Mouse (Mus musculus): ENCODE measurements around the gene Blcap. TPM values are rescaled to one million over a fixed set of nuclear protein-coding genes. Genes with fewer than 3 reads are reported as not detected.

Gene Blcap
- polyA plus RNA-seq, 1 experiment from 2014 or later = 49.8 TPM

DNA sequence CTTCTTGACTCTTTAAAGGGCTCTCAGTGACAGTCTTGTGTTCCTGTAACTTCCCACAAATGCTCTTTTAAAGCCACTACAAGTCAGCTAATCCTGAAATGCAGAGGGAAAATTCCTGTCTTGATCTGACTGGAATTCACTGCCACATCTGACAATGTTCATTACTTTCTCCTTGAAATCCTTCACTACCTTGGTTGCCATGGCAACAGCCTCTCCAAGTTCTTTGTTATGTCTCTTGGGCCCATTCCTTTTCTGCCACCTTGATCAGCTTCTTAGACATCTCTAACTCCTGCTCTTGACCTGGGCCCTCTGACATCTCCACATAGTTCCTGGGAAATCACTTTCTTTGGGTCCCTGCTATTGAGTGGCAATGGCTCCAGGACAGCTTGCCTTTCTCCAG, 24.4 kb downstream of the Blcap start:
- Histone ChIP-seq H3K27me3 (ENCODE audit: insufficient read depth, low read length) (no peaks in the 10 kb centered on the region), H3K4me3 (ENCODE audit: low read depth, low read length) (no peak overlapping the region), H3K9me3 (ENCODE audit: low read depth, low read length) (no peaks in the 10 kb centered on the region), H3K27ac (ENCODE audit: low read depth) (no peak overlapping the region), H3K36me3 (ENCODE audit: insufficient read depth) (peaks cover 30% of the 10 kb centered on the region), H3K4me1 (ENCODE audit: insufficient read depth) (no peaks in the 10 kb centered on the region), H3K4me2 (no peak overlapping the region), H3K9ac (no peak overlapping the region)
- DNase-seq (no peak), ATAC-seq (ENCODE audit: insufficient read depth) (no peak)
- no peak for TF ChIP-seq CTCF (IDR thresholded peaks at IDR 0.05; ENCODE audit: low read depth)

DNA sequence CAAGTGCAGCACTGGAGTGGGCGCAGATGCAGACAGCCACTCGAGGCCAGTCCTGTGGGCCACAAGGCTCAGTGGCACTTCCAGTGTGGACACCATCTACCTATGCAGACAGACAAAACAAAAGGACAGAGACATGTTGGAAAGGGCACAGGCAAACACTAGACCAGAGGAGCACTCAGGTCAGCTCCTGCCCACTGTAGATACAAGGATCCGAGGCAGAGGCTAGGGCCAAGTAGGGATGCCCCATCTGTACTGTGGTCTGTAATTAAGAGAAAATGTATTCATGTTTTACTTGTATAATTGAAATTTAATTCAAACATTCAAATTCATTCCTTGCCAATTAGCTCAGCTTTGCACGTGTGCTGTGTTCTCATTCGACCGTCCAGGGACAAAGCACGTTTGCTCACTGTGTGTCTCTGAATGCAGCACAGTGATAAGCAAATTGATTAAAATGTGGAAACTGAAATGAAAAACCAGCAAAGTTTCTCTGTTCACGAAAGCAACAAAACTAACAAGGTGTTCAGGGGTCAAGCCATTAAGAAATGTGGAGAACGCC, 26.7 kb downstream of the Blcap start:
- Histone ChIP-seq H3K27ac (ENCODE audit: low read depth) (no peak overlapping the region), H3K9ac (no peak overlapping the region), H3K9me3 (ENCODE audit: low read depth, low read length) (no peaks in the 10 kb centered on the region), H3K4me3 (ENCODE audit: low read depth, low read length) (no peak overlapping the region), H3K27me3 (ENCODE audit: insufficient read depth, low read length) (no peaks in the 10 kb centered on the region), H3K4me1 (ENCODE audit: insufficient read depth) (0 out of 2 replicates have a peak, but pooled peaks cover 6% of the 10 kb centered on the region), H3K36me3 (ENCODE audit: insufficient read depth) (peaks cover 29% of the 10 kb centered on the region), H3K4me2 (no peak overlapping the region)
- ATAC-seq (ENCODE audit: insufficient read depth) = no peak
- no peak for TF ChIP-seq CTCF (IDR thresholded peaks at IDR 0.05; ENCODE audit: low read depth)
- 79% methylated on average over 9 of the region's 9 CpGs for WGBS
- DNase-seq = no peak

DNA sequence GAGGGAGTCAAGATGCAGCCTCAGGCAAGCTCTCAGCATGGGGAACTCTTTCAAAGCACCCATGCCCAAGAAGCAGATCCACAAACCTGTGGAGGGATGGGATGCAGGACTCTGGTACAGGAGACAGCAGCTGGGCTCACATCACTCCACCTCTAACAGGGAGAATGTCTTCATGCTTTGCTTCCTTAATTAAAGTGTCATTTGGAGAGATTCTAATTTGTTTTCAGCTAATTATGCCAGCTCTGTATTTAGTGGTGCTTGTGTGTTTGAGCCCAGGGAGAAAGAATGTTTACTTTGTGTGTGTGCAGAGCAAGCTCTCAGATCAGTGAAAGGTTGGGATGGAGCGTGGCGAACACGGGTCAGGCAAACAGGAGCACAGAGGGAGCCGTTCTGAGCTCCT, 28.7 kb downstream of the Blcap start:
- no peak overlapping the region for H3K9ac ChIP-seq
- no peak for ATAC-seq (ENCODE audit: insufficient read depth)
- H3K9me3 ChIP-seq (ENCODE audit: low read depth, low read length) = no peaks in the 10 kb centered on the region
- TF ChIP-seq CTCF (IDR thresholded peaks at IDR 0.05; ENCODE audit: low read depth) = no peak
- H3K27ac ChIP-seq (ENCODE audit: low read depth) = no peak overlapping the region
- 0 out of 2 replicates have a peak, but pooled peaks cover 6% of the 10 kb centered on the region for H3K4me1 ChIP-seq (ENCODE audit: insufficient read depth)
- no peak overlapping the region for H3K4me3 ChIP-seq (ENCODE audit: low read depth, low read length)
- H3K4me2 ChIP-seq = no peak overlapping the region
- H3K27me3 ChIP-seq (ENCODE audit: insufficient read depth, low read length) = no peaks in the 10 kb centered on the region
- DNase-seq = no peak
- 53% methylated on average over 4 of the region's 4 CpGs for WGBS
- H3K36me3 ChIP-seq (ENCODE audit: insufficient read depth) = peaks cover 19% of the 10 kb centered on the region

DNA sequence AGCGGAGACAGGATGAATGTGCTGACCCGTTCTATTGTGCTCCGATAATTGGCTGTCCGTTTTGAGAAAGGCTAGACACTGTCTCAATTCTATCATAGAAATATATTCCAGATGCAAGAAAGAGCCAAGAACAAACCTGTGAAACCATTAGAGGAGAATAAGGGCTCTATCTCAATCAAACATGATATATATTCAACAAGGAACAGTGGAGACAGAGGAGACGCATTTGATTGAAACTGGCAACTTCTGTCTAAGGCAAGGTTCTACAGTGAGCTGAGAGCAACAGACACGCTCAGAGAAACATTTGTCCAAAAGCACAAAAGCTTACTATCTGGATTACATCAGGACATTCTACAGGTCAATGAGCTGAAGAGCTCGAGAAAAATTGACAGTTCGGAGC, 29.4 kb downstream of the Blcap start:
- H3K9ac ChIP-seq = no peak overlapping the region
- peaks cover 19% of the 10 kb centered on the region for H3K36me3 ChIP-seq (ENCODE audit: insufficient read depth)
- 63% methylated on average over 8 of the region's 8 CpGs for WGBS
- ATAC-seq (ENCODE audit: insufficient read depth) = no peak
- DNase-seq = no peak
- H3K27ac ChIP-seq (ENCODE audit: low read depth) = no peak overlapping the region
- H3K4me3 ChIP-seq (ENCODE audit: low read depth, low read length) = no peak overlapping the region
- peaks cover 9% of the 10 kb centered on the region for H3K4me1 ChIP-seq (ENCODE audit: insufficient read depth)
- no peaks in the 10 kb centered on the region for H3K9me3 ChIP-seq (ENCODE audit: low read depth, low read length)
- TF ChIP-seq CTCF (IDR thresholded peaks at IDR 0.05; ENCODE audit: low read depth) = no peak
- H3K4me2 ChIP-seq = no peak overlapping the region
- H3K27me3 ChIP-seq (ENCODE audit: insufficient read depth, low read length) = no peaks in the 10 kb centered on the region

DNA sequence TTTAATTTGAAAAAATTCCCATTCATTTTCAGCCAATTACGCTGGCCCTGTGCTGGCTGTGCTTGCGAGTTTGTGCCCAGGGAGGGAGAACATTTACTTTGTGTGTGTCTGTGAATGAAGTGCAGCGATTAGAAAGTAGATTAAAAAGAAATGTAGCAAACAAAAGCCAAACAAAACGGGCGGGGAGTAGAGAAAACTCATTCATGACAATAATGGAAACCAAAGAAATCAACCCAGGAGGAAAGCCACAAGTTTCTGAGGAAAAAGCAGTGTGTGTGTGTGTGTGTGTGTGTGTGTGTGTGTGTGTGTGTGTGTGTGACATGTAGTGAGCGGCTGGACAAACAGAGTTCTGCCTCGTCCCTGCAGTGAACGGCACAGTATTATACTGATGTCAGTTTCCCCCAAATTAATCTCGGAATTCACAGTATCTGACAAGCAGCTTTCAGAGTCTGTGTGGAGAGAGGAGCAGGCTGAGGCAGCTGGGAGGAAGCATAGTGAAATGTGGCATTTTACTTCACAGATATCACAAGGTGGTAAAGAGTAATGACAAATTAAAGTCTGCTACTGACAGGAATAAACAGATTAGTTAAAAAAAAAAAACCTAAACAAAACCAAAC, 30.0 kb downstream of the Blcap start:
- ATAC-seq (ENCODE audit: insufficient read depth) = no peak
- peaks cover 11% of the 10 kb centered on the region for H3K4me1 ChIP-seq (ENCODE audit: insufficient read depth)
- no peaks in the 10 kb centered on the region for H3K27me3 ChIP-seq (ENCODE audit: insufficient read depth, low read length)
- DNase-seq = no peak
- no peak for TF ChIP-seq CTCF (IDR thresholded peaks at IDR 0.05; ENCODE audit: low read depth)
- peaks cover 15% of the 10 kb centered on the region for H3K36me3 ChIP-seq (ENCODE audit: insufficient read depth)
- no peak overlapping the region for H3K4me3 ChIP-seq (ENCODE audit: low read depth, low read length)
- H3K27ac ChIP-seq (ENCODE audit: low read depth) = no peak overlapping the region
- no peak overlapping the region for H3K4me2 ChIP-seq
- 47% methylated on average over 9 of the region's 9 CpGs for WGBS
- H3K9ac ChIP-seq = no peak overlapping the region
- no peaks in the 10 kb centered on the region for H3K9me3 ChIP-seq (ENCODE audit: low read depth, low read length)

DNA sequence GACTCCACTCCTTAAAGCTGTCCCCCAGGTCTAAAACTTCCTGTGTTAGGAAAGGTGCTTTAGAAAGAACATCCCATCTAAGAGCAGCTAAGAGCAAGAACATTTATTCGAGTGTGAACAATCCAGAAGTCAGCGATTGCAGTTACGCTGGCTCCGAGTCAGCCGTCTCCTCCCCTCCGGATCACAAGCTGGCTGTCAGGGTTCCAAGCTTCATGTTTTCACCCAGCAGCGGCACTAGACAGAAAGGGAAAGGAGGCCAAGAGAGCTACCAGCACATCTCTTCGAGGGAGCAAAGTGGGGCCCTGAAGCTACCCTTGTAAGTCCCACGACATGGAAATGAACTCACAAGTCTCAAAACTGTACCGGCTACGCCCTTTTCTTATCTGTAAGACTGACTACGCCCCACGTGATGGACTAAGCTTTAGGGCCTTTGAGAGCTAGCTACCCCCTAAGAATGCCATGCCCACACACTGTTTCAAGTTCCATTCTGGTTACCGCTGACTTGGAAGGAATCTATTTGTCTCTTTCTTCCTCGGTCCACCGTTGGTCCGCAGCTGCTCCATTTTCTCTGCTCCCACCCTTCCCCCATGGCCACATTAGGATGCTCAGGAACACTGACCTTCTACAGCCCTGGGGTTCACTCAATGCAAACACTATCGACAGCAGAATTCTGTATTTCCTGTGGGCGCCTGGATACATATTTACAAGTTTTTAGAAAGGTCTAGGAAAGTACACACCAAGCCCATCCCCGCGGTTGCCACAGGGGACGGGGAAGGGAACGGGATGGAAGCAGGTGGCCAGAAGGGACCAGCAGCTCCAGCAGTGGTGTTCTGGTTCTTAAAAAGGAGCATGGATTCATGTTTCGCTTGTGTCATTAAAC, 30.8 kb downstream of the Blcap start:
- peak; percentile 58 for DNase-seq
- 48% methylated on average over 24 of the region's 24 CpGs for WGBS
- no peak for ATAC-seq (ENCODE audit: insufficient read depth)

DNA sequence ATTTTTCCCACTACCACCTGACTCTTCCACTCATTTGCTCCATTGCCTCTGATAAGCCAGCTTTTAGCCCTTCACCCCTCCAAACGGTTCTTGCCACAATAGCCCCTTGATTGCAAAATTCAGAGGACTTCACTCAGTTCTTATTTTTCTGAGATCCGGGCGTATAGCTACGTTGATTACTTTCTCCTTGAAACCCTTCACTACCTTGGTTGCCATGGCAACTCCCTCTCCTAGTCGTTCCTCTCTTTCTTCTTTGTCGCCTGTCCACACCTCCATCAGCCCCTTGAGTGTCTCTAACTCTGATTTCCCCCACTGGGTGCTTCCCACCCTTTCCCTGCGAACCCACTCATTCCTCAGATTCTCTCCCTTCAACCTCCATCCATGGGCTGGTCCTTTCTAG, 34.0 kb downstream of the Blcap start:
- H3K27ac ChIP-seq (ENCODE audit: low read depth) = peak overlapping the region; percentile 73
- no peaks in the 10 kb centered on the region for H3K27me3 ChIP-seq (ENCODE audit: insufficient read depth, low read length)
- DNase-seq (peak; percentile 74), ATAC-seq (ENCODE audit: insufficient read depth) (no peak)
- no peak overlapping the region for H3K4me3 ChIP-seq (ENCODE audit: low read depth, low read length)
- no peak overlapping the region; the same call in 1 of the 2 replicates for H3K9ac ChIP-seq
- no peak for TF ChIP-seq CTCF (IDR thresholded peaks at IDR 0.05; ENCODE audit: low read depth)
- H3K9me3 ChIP-seq (ENCODE audit: low read depth, low read length) = no peaks in the 10 kb centered on the region
- peaks cover 11% of the 10 kb centered on the region for H3K4me1 ChIP-seq (ENCODE audit: insufficient read depth)
- WGBS = 28% methylated on average over 7 of the region's 7 CpGs
- H3K4me2 ChIP-seq = no peak overlapping the region
- H3K36me3 ChIP-seq (ENCODE audit: insufficient read depth) = no peaks in the 10 kb centered on the region

More for the DNA sequence above, 30.8 kb downstream of the Blcap start:
- Histone ChIP-seq H3K4me3 (ENCODE audit: low read depth, low read length) (no peak overlapping the region), H3K4me1 (ENCODE audit: insufficient read depth) (peaks cover 11% of the 10 kb centered on the region), H3K9me3 (ENCODE audit: low read depth, low read length) (no peaks in the 10 kb centered on the region), H3K36me3 (ENCODE audit: insufficient read depth) (peaks cover 15% of the 10 kb centered on the region), H3K27me3 (ENCODE audit: insufficient read depth, low read length) (no peaks in the 10 kb centered on the region), H3K4me2 (no peak overlapping the region), H3K27ac (ENCODE audit: low read depth) (no peak overlapping the region), H3K9ac (no peak overlapping the region)
- no peak for TF ChIP-seq CTCF (IDR thresholded peaks at IDR 0.05; ENCODE audit: low read depth)
